Mouse (Mus musculus): ENCODE results near the gene 6820408C15Rik.

Gene 6820408C15Rik

DNA sequence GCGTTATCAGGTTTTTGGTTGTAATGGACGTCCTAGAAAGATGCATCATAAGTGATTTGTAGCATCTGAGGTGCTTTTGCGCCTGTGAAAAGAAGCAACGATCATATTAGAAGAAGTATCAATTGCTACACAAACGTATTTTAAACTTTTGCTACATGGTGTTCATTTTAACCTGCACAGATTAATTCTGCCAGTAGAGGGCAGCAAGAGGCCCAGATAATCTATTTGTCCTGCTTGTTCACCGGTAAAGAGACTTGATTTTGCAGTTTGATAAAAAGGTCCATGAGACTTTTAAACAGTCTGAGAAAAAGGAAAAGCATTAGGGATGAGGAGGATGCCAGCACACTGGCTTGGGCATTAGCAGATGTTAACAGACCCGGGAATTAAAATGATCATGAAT is 55.6 kb downstream of the 6820408C15Rik start:
- DNase-seq (ENCODE audit: low spot score) = peak; percentile 15

DNA sequence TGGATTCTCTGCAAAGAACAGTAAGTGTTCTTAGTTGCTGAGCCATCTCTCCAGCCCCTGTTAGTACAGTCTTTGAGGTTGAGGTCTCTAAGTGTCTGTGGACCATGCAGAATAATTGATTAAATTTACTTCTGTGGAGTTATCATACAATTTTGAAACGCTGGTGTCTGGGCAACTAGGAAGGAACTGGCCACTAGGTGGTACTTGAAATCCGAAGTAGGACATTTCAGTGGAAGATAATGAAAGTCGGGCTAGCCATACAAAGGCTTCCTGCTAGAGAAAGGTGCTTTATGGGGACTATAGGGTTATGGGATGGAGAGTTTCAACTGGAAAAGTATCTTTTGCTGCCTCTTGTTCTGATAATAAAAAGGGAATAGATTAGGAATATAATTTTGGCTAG is 57.0 kb downstream of the 6820408C15Rik start:
- no peak for DNase-seq (ENCODE audit: low spot score)

DNA sequence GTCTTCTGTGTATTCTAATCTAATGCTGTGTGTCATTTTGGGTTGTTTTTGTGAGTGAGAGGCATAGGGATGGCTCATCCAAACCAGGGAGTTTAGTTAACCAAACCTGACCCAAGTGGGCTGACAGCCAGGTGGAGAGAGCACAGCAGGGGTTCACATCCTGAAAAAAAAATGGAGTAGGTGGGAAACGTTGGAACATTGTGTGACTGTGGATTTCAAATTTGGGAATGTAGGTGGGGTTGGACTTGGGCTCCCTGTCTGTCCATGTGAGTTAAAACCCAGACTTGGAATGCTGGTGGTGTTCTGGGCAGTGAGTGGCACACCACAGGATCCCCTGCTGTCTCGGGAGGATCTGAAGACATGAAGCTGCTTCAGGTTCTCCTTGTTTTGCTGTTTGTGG is 61.4 kb downstream of the 6820408C15Rik start, which contains the start of gene Defb20:
TSS of gene Defb20 (plus strand) at position 301 of the 400 bp plus-strand sequence.
- DNase-seq (ENCODE audit: low spot score) = no peak

DNA sequence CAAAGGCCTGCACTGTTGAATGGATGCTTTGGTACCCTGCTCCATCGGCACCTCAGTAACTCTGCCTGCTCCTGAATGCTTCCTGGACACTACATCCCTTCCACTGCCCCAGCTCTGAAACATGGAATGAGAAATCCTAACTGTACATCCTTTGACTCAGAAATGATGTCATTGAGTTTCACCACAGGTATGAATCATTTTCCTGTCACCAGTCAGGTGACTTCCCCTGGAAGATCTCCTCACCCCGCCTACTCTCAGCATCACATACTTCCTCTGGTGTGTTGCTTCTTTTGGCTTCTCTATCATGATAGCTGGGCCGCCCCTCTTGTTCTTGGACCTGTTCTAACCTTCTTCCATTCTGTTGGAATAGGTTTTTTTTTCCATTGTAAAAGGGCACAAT is 65.5 kb downstream of the 6820408C15Rik start:
- DNase-seq (ENCODE audit: low spot score) = no peak

DNA sequence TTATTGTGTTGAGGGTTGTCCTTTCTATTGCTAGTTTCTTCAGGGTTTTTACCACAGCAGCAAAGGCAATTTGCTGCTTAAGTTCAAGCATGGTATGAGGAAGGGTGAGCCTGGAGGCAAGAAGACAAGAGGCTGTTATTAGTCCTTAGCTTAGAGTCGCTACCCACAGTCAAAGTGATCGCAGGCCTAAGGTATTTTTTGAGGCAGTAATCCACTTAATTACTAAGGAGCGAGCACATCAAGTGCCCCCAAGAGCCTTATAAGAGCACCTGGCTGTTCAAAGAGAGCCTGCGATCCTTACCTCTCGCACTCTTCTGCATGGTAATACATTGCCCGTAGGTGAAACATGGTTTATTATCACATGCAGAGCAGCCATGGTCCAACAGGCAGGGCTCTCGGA is 66.3 kb downstream of the 6820408C15Rik start:
- DNase-seq (ENCODE audit: low spot score) = no peak

DNA sequence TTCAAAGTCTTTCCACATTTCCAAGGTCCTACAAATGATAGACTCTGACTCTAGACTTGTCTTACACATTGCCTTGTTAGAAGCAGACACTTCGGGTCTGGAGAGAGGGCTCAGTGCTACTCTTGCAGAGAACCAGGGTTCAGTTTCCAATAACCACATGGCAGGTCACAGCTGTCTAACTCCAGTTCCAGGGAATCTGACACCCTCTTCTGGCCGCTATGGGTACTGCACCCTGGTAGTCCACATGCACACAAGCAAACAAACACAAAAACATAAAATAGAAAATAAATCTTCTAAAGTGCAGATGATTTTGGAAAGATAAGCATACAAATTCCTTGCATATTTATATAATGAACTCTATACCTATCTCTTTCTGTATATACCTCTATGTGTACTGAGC is 71.6 kb downstream of the 6820408C15Rik start:
- no peak for DNase-seq (ENCODE audit: low spot score)

DNA sequence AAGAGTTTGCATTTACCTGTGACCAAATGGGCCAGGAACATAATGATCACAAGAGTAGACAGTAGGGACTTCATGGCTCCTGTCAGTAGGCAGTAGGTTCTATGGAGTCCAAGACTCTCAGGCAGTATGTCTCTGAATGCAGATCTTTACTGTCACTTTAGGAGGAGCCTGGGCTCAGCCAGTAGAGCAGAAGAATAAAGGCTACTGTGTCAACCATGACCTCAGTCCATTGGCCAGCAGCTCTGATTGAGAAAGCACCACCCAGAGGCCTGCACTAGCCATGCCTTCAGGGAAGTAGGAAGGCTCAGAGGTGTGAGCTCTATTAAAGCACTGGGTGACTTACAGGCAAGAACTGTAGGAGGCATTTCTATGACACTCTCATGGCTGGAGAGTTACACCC is 74.7 kb downstream of the 6820408C15Rik start, which contains the start of gene Defb22:
TSS of gene Defb22 (minus strand) at position 101 of the 400 bp plus-strand sequence.
- no peak for DNase-seq (ENCODE audit: low spot score)

DNA sequence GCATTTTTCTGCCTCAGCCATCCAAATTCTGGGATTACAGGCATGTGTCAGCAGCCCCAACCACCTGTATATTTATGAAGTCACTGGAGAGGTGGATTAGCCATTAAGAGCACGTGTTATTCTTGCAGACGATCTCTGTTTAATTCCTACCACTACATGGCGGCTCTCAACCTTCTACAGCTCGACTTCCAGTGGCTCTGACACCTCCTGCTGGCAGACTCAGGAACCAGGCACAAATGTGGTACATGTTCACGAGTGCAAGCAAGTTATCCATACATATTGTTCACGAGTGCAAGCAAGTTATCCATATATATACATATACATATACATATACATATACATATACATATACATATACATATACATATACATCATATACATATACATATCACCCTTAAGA is 77.8 kb downstream of the 6820408C15Rik start:
- no peak for DNase-seq (ENCODE audit: low spot score)

Data from left cerebral cortex, adult 11 months (tissue).